ENCODE assay signal across 26 mouse cellular contexts in genomic region chr5:144036952-144037351, GRCm38 (mm10). TPM values are rescaled to one million over a fixed set of nuclear protein-coding genes. Genes with fewer than 3 reads are reported as not detected.
A peak's percentile ranks its signal among the peaks of the same experiment; 100 is the strongest.
DNase-seq lines count a peak whose midpoint lies in the region; ATAC-seq lines count a peak whose summit lies in the region.
"Had no signal": no experiment of that assay in that cellular context is flagged by ENCODE, and none has a peak within 500 bp of the region (broad histone marks: within the 10 kb centered on the region; RNA-seq: fewer than 3 reads in every experiment).

No protein-coding gene starts in this region.

- no peak overlapping the region for H3K27ac ChIP-seq in heart, embryonic 12.5 days (ENCODE audit: poor library complexity, severe bottlenecking)
- H3K27ac ChIP-seq: embryonic facial prominence, embryonic 13.5 days; heart, adult 2 months; intestine, embryonic 15.5 days had no signal

- no peak for DNase-seq in heart, postnatal 10 days
- peak; percentile 32 to 52 for DNase-seq in left cerebral cortex, adult 18-20 months (ENCODE audit: low spot score in 2 of 2)
- no peak for DNase-seq in left cerebral cortex, postnatal 4 days
- peak; percentile 43 to 46 for DNase-seq in right cerebral cortex, adult 2 months (ENCODE audit: low spot score in 2 of 2)
- no peak for DNase-seq in right cerebral cortex, postnatal 10 days (ENCODE audit: low spot score in 2 of 2)
- DNase-seq in cerebellum, postnatal 25 days: no peak
- DNase-seq: B cell, adult 2 months; cerebellum, adult 18-20 months; gastrocnemius, postnatal 10 days; heart, adult 2 months; heart, postnatal 14 days; kidney, postnatal 36 days; liver; lung, adult 18-20 months; lung, postnatal 36 days; thymus, postnatal 36 days had no signal

- H3K4me3 ChIP-seq in heart, embryonic 12.5 days: no peak overlapping the region
- H3K4me3 ChIP-seq: embryonic facial prominence, embryonic 13.5 days; heart, adult 2 months; intestine, embryonic 15.5 days had no signal

- H3K36me3 ChIP-seq in heart, embryonic 12.5 days: no peaks in the 10 kb centered on the region
- H3K36me3 ChIP-seq: embryonic facial prominence, embryonic 13.5 days; intestine, embryonic 15.5 days had no signal

- H3K4me2 ChIP-seq in heart, embryonic 12.5 days: 0 out of 2 replicates have a peak overlapping the region, but pooled peaks have one; percentile 23
- H3K4me2 ChIP-seq: embryonic facial prominence, embryonic 13.5 days; intestine, embryonic 15.5 days had no signal

- H3K4me1 ChIP-seq in heart, embryonic 12.5 days (replicated peaks): no peaks in the 10 kb centered on the region
- H3K4me1 ChIP-seq: embryonic facial prominence, embryonic 13.5 days; intestine, embryonic 15.5 days had no signal

- H3K9ac ChIP-seq in heart, embryonic 12.5 days: no peak overlapping the region
- H3K9ac ChIP-seq: embryonic facial prominence, embryonic 13.5 days; intestine, embryonic 15.5 days had no signal

- peaks cover 13% of the 10 kb centered on the region for H3K9me3 ChIP-seq in heart, embryonic 12.5 days (replicated peaks)
- H3K9me3 ChIP-seq: embryonic facial prominence, embryonic 13.5 days; intestine, embryonic 15.5 days had no signal

- H3K27me3 ChIP-seq in heart, embryonic 12.5 days (replicated peaks): no peaks in the 10 kb centered on the region
- H3K27me3 ChIP-seq: embryonic facial prominence, embryonic 13.5 days; intestine, embryonic 15.5 days had no signal

- 51% methylated on average over 17 of the region's 17 CpGs for WGBS in heart, embryonic 12.5 days

- no peak for ATAC-seq in heart, embryonic 12.5 days (ENCODE audit: insufficient number of reproducible peaks, low FRiP score)
- ATAC-seq in inflammation-experienced regulatory T-cells, adult 6 months: no peak
- ATAC-seq: intestine, embryonic 15.5 days had no signal

- intact Hi-C loops in heart, postnatal 10 days (cut with DNase I): no loop called here
- intact Hi-C loops in left cerebral cortex, postnatal 4 days (cut with DNase I): no loop called here

RNA-seq across cellular contexts. Expression of gene Ocm, which starts 10.5 kb away (rescaled TPM):
- polyA plus RNA-seq in heart, embryonic 12.5 days (2016; fragmentation: Nextera tagmentation; extraction: Ambion mirVana): not detected in 2 replicates
- not detected for total RNA-seq in heart, postnatal 10 days (2021)
- 1 to 10 TPM in 1 of 2 experiments, under 1 TPM in 1; 0.60 to 1.9 TPM for total RNA-seq in left cerebral cortex, adult 18-20 months (2021)
- under 1 TPM in 1 of 2 experiments, not detected in 1; 0.93 TPM for total RNA-seq in left cerebral cortex, postnatal 4 days (2021)
- polyA plus RNA-seq in inflammation-experienced regulatory T-cells, adult 6 months (2017; shearing (Covaris generic)): not detected
- total RNA-seq: common myeloid progenitor, adult 5-6 weeks; ES-E14; gastrocnemius, postnatal 10 days; heart, adult 2 months; heart, postnatal 14 days; layer of hippocampus, postnatal 25 days; monocyte, adult 5-6 weeks; neutrophil, adult 5-6 weeks had no signal
- polyA plus RNA-seq: embryonic facial prominence, embryonic 13.5 days; heart, adult 2 months; intestine, embryonic 15.5 days; testis, adult 2 months had no signal

RNA-seq across cellular contexts. Expression of gene Ccz1, which starts 22.3 kb away (rescaled TPM):
- polyA plus RNA-seq in heart, embryonic 12.5 days (2016; fragmentation: Nextera tagmentation; extraction: Ambion mirVana): 59.1 and 59.3 TPM in 2 replicates
- total RNA-seq in heart, postnatal 10 days (2021): 10 to 100 TPM; 36.0 to 39.6 TPM
- total RNA-seq in left cerebral cortex, adult 18-20 months (2021): 10 to 100 TPM; 37.5 to 42.8 TPM
- 10 to 100 TPM; 60.2 to 67.6 TPM for total RNA-seq in left cerebral cortex, postnatal 4 days (2021)
- 10 to 100 TPM; 30.1 to 45.3 (median 40.4) TPM for polyA plus RNA-seq in inflammation-experienced regulatory T-cells, adult 6 months (2017; shearing (Covaris generic))

Comparison
In these comparisons a context has a peak if more than half of its experiments do, and no peak if none do; other contexts are left out.
1. DNase-seq: peak in left cerebral cortex, adult 18-20 months (2 of 2) and right cerebral cortex, adult 2 months (2 of 2); none in heart, postnatal 10 days (0 of 2), left cerebral cortex, postnatal 4 days (single experiment), right cerebral cortex, postnatal 10 days (0 of 2) and cerebellum, postnatal 25 days (0 of 2).